Mouse (Mus musculus) lung, adult 2 months (tissue): ENCODE measurements at regions not wholly inside any gene's neighbourhood (a gene's known extent, or its start where the extent isn't known, plus 50 kb on each side); places are given as distances from the start of the nearest gene placed in this dataset.

ENCODE experiments used
- DNase-seq: peaks from one replicate; pipeline ENCODE4 v3.0.0; 2022
- H3K4me1 ChIP-seq: fragments of 200-500 bp; 2 replicates; pipeline ENCODE4 v1.6.1; 2011; ENCODE audit warnings: low read length; ENCODE audit not compliant: control insufficient read depth, insufficient read depth
- H3K4me3 ChIP-seq: fragments of 200-500 bp; replicated peaks from 2 replicates; pipeline ENCODE3; 2011; ENCODE audit warnings: low read depth, mild to moderate bottlenecking, control low read depth, low read length; ENCODE audit errors: extremely low read depth
- CTCF ChIP-seq: fragments of 200-500 bp; IDR thresholded peaks from 2 replicates; pipeline ENCODE4 v1.5.1; 2011; ENCODE audit warnings: mild to moderate bottlenecking, low read length, control low read depth; ENCODE audit not compliant: insufficient read depth
- POLR2A ChIP-seq: fragments of 200-500 bp; IDR thresholded peaks from 2 replicates; pipeline ENCODE4 v1.6.1; 2011; ENCODE audit warnings: low read depth, mild to moderate bottlenecking, control low read depth, low read length, borderline replicate concordance; ENCODE audit errors: extremely low read depth
- WGBS: fragments of 180-500 bp; shearing (Covaris S2); methylation state at CpG from one replicate; pipeline ENCODE4 v1.1.7; 2018; 5-methylcytosine and 5-hydroxymethylcytosine counted together

- H3K4me3 ChIP-seq, result no peak overlapping the region
- DNase-seq, result no peak
- TF ChIP-seq CTCF (no peak), POLR2A (no peak)
- no peaks in the 10 kb centered on the region for H3K4me1 ChIP-seq
- 86% methylated on average over 5 of the region's 5 CpGs for WGBS
Measured at GRCm38 (mm10) chr9:113091881-113092280, 616.2 kb downstream of the Pdcd6ip start.

DNA sequence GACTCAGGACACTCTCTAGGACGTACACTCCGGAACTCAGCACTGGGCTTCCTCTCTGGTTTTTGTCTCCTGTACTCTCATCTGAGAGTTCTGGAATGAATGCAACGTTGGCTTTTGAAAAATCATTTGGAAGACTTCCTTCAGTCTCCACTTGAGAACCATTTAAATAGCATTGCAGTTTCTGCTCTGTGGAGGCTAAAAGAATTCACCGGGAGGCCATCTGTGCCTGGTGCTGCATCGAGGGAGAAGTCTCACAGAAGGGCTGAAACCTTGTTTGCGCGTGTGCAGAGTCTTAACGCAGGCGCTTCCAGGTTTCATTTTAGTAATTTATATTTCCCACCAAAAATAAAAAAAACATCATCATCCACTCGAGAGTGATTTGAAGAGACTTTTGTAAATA is 620.3 kb downstream of the Pdcd6ip start:
- 82% methylated on average over 10 of the region's 10 CpGs for WGBS
- no peak for DNase-seq
- TF ChIP-seq POLR2A (no peak), CTCF (no peak)

GRCm38 (mm10) chr9:113085281-113085810 is 622.7 kb downstream of the Pdcd6ip start:
- 65% methylated on average over 5 of the region's 5 CpGs for WGBS
- no peaks in the 10 kb centered on the region for H3K4me1 ChIP-seq
- no peak for DNase-seq
- H3K4me3 ChIP-seq, result no peak overlapping the region
- TF ChIP-seq CTCF (no peak), POLR2A (no peak)

More for the DNA sequence above, 620.3 kb downstream of the Pdcd6ip start:
- Histone ChIP-seq H3K4me3 (no peak overlapping the region), H3K4me1 (no peaks in the 10 kb centered on the region)

DNA sequence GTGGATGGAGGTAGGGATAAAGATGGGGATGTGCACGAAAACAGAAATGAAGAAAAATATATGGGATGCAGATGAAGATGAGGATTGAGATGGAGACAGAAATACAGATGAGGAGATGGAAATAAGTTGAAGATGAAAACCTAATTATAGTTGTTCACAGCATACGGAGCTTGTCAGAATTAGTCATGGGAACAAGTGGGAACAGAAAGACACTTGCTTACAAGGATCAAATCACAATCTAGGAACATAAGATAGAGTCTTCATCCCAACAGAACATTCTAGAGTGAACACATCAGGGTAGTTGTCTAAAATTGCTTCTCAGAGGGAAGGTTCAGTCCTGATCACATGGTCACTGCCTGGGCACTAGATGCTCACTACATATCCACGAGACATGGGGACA is 633.2 kb downstream of the Pdcd6ip start:
- WGBS, result 61% methylated on average over 3 of the region's 3 CpGs
- Histone ChIP-seq H3K4me3 (no peak overlapping the region), H3K4me1 (no peaks in the 10 kb centered on the region)
- no peak for DNase-seq
- no peak for TF ChIP-seq POLR2A
- no peak for TF ChIP-seq CTCF

GRCm38 (mm10) chr9:113057415-113057814 is 650.6 kb downstream of the Pdcd6ip start:
- no peak for DNase-seq
- TF ChIP-seq POLR2A (no peak), CTCF (no peak)
- H3K4me1 ChIP-seq, result no peaks in the 10 kb centered on the region
- no peak overlapping the region for H3K4me3 ChIP-seq
- 68% methylated on average over 11 of the region's 11 CpGs for WGBS

- Histone ChIP-seq H3K4me1 (no peaks in the 10 kb centered on the region), H3K4me3 (no peak overlapping the region)
- whole genome bisulfite sequencing, result 72% methylated on average over 4 of the region's 4 CpGs
- DNase-seq, result no peak
- TF ChIP-seq POLR2A (no peak), CTCF (no peak)
Measured at GRCm38 (mm10) chr9:113044556-113045178, 663.4 kb downstream of the Pdcd6ip start.

DNA sequence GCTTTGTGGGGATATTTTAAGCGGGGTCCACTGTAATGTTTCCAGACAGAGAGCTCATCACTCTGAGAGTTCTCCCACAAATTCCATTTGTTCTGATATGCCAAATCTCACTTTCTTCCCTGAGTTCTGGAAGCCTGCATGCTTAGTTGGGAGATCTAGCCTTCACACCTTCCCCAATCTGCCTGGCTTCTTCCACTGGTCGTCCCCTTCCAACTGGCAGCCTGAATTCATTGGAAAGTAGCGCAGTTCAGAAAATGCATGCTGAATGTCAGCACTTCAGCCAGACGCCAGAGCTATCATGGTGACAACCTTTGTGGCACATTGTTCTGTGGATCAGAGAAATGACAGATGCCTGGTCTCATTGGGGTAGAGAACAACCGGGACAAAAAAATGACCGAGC is 667.2 kb downstream of the Pdcd6ip start:
- 83% methylated on average over 6 of the region's 6 CpGs for WGBS
- Histone ChIP-seq H3K4me1 (no peaks in the 10 kb centered on the region), H3K4me3 (no peak overlapping the region)
- no peak for TF ChIP-seq CTCF
- no peak for DNase-seq

DNA sequence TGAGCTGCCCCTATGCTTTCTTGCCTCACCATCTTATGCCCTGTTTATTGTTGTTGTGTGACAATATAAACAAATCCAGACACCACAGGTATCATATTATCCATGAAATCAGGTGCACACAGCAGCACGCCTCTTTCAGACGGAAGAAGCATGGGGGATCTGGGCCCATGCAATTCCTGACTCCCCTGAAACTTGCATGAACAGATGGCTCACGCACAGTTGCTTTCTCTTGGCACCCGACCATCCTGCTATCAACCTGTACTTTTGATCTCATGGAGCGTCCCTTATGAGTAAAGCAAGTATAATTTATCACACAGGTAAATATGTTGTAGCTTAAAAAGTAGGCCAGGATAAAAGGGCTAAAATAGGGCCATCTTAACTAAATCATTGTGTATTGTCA is 674.1 kb downstream of the Pdcd6ip start:
- TF ChIP-seq CTCF, result no peak
- TF ChIP-seq POLR2A, result no peak
- no peak overlapping the region for H3K4me3 ChIP-seq
- no peaks in the 10 kb centered on the region for H3K4me1 ChIP-seq
- no peak for DNase-seq
- WGBS, result 72% methylated on average over 5 of the region's 5 CpGs

- no peaks in the 10 kb centered on the region for H3K4me1 ChIP-seq
Measured at GRCm38 (mm10) chr9:113029091-113029490, 679.0 kb downstream of the Pdcd6ip start.

DNA sequence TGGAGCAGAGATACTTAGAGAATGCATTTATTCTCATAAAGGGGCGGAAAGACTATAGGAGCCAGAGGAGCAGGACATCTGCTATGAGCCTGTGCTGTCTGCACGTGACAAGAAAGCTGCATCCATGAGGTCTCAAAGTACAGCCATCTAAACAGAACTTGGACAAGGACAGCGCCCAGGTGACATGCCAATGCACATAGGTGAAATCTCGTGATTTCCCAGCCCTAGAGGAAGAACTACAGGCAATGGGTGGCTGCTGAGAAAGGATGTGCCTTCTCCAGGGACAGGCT is 681.2 kb downstream of the Pdcd6ip start:
- 64% methylated on average over 4 of the region's 4 CpGs for WGBS
- H3K4me1 ChIP-seq, result no peaks in the 10 kb centered on the region
- no peak for DNase-seq
- no peak overlapping the region for H3K4me3 ChIP-seq
- TF ChIP-seq CTCF (no peak), POLR2A (no peak)

More at GRCm38 (mm10) chr9:113029091-113029490, 679.0 kb downstream of the Pdcd6ip start:
- DNase-seq, result no peak
- no peak overlapping the region for H3K4me3 ChIP-seq
- TF ChIP-seq CTCF (no peak), POLR2A (no peak)
- 59% methylated on average over 4 of the region's 4 CpGs for WGBS
